Comparison of ENCODE assay signal across 8 mouse cellular contexts in genomic region chr2:136532033-136532432, GRCm38 (mm10). TPM values are rescaled to one million over a fixed set of nuclear protein-coding genes. Genes with fewer than 3 reads are reported as not detected.
A peak's percentile ranks its signal among the peaks of the same experiment; 100 is the strongest.
DNase-seq lines count a peak whose midpoint lies in the region.

No protein-coding gene starts in this region.

- peak; percentile 88 to 90 for DNase-seq in adrenal gland, postnatal 36 days
- peak; percentile 91 for DNase-seq in embryo, embryonic 11 days
- DNase-seq in gastrocnemius, postnatal 25 days, result peak; percentile 50
- peak; percentile 37 for DNase-seq in hindlimb bud, embryonic 11.5 days (ENCODE audit: extremely low spot score, low read depth, low spot score)
- peak; percentile 89 for DNase-seq in left cerebral cortex, adult 11 months (ENCODE audit: low spot score)
- DNase-seq in lung, postnatal 14 days, result peak; percentile 66
- DNase-seq in retina, postnatal 7 days (ENCODE audit: low read depth, low spot score), result peak; percentile 77
- no peak for DNase-seq in B cell, adult 2 months

RNA-seq across cellular contexts. Expression of gene Ankef1, which starts 30.3 kb away (rescaled TPM):
- total RNA-seq in adrenal gland, postnatal 36 days (2021), result 10 to 100 TPM in 1 of 2 experiments, 1 to 10 TPM in 1; 8.9 to 31.3 TPM
- 1 to 10 TPM in 1 of 2 experiments, not detected in 1; 2.5 TPM for total RNA-seq in gastrocnemius, postnatal 25 days (2021)

Comparison
In these comparisons a context has a peak if more than half of its experiments do, and no peak if none do; other contexts are left out.
1. DNase-seq: peak in adrenal gland, postnatal 36 days (2 of 2), embryo, embryonic 11 days (single experiment), gastrocnemius, postnatal 25 days (single experiment), hindlimb bud, embryonic 11.5 days (single experiment), left cerebral cortex, adult 11 months (single experiment), lung, postnatal 14 days (single experiment) and retina, postnatal 7 days (single experiment); none in B cell, adult 2 months (0 of 2).